Mouse (Mus musculus): Measurements from ENCODE around the gene Ociad2.

DNA sequence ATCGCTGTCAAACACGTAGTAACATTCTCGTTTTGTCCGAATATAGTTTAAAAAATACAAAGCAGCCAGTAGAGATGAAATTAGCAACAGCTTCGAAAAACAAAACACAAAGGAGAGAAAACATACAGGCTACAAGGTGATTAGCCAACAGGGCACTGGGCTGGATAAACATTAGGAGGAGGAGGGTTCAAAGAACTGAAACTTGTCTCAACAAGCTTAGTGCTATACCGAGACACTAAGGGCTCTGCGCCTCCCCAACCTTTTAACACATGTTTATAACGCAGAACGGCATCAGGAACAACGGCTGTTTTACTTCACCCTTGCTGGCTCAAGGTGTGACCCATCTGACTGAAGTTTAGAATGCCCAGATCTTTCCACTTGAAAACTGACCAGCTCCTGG, 61.6 kb downstream of the Ociad2 start:
- TF ChIP-seq CTCF (IDR thresholded peaks at IDR 0.05; ENCODE audit: borderline replicate concordance, insufficient read depth, low read length) (no peak), POLR2A (IDR thresholded peaks at IDR 0.05; ENCODE audit: low read depth, low read length) (no peak)

Data from embryonic fibroblast, embryonic 13.5 days (primary cell).